Mouse (Mus musculus) kidney, postnatal 36 days (tissue): ENCODE results near the gene Uxs1.

Source experiments
- DNase-seq, 2 experiments: peaks; one replicate each; pipeline ENCODE4 v3.0.0; 2021 to 2022; ENCODE audit warnings: mixed read lengths in 2 of 2

The Uxs1 gene

DNA sequence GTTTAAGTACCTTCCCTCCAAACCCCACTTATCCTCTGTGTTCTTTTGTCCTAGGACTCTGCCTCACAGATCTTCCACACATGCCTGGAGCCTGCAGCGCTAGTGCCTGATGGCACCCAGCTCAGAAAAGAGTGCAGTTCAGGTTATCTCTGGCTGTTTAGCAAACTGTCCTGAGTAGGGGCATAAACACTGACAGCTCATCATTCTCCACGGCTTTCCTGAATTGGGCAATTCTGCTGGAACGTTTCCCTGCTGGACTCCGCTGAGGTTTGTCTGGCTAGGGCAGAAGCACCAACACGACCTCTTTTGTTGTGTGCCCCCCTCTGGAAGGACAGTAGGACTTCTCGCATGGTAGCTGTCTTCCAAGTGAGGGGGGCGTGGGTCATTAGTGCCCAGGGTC is 109.6 kb downstream of the Uxs1 start:
- no peak for DNase-seq

DNA sequence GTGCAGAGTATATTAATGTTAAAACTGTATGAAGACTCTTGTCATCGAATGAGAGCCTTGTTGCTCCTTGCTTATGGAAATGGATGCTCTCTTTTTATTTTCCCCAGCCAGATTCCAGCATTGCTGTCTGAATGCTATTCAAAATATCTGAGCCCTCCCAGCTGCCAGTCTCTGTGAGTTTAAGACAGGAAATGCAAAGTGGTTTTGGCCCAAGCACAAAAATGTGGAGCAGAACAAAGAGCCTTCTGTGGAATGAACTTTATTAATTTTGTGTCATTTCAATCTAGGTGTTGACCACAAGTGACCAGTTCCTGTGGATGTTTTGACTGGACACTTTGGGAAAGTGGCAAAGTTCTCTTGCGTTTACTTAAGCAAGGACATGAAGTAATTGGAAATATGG is 112.8 kb downstream of the Uxs1 start:
- peak; percentile 19 to 25 for DNase-seq

DNA sequence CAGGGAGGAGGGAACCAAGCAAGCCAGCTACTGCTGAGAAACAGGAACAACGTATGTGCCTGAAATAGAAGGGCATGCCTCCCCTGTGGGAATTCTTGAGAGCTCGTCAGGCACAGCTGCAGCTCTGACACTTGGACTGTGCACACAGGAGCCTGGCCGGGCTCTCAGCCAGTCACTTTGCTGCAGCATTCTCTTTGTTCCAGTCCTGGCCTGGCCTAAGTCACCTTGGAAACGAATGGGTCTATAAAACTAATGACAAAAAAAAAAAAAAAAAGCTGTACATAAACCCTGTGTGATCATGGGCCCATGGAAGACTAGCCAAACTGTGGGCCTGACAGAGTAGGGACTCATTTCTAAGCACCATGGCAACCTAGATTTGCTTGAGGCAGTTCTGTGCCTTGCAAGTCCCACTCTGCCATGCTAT is 129.0 kb downstream of the Uxs1 start:
- DNase-seq, result peak; percentile 24 to 26
